Mouse (Mus musculus): Measurements from ENCODE around the gene Cntn2. TPM values are rescaled to one million over a fixed set of nuclear protein-coding genes. Genes with fewer than 3 reads are reported as not detected.

The Cntn2 gene
- polyA plus RNA-seq, 1 experiment from 2014 or later, result 38.9 TPM

DNA sequence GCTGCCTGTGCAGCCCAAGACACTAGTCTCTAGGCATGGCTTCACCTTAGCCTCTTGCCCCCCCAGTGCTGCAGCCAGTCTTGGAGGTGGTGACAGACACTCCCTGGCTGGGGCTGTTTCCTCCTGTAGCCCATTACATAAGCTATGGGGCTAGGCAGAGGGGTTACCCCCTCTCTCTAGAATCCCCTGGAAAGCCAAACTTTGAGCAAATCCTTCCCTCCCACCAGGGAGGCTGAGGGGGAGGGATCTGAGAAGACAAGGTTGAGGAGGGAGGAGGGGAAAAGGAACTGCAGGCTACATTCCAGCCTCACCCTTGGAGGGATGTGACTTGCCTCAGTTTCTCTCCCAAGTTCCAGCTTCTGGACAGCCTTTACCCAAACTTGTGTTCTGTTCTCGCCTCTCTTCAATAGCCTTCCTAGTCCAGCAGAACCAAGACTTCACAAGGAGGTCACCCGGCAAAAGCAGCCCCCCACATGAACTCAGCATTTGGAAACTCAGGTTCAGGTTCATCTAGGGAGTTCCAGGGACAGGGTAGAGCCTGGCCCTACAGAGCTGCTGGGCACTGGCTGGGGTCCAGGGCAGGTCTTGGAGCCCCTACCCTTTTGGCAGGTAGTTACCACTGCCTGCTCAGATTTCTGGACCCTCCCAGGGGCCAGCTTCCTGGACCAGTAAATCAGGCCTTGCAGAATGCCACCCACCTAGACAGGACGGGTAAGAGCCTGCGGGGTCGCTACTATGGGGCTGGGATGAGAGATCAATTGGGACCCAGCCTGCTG, 1.0 kb downstream of the Cntn2 start:
- ATAC-seq (replicated peaks), result peak; percentile 37
- no peaks in the 10 kb centered on the region for H3K27me3 ChIP-seq (replicated peaks)
- peak overlapping the region; percentile 80 for H3K4me2 ChIP-seq
- H3K27ac ChIP-seq, result peak overlapping the region; percentile 85
- no peaks in the 10 kb centered on the region for H3K9me3 ChIP-seq
- H3K4me1 ChIP-seq, result peaks cover 43% of the 10 kb centered on the region
- H3K9ac ChIP-seq, result peak overlapping the region; percentile 70
- WGBS, result 13% methylated on average over 5 of the region's 5 CpGs
- H3K36me3 ChIP-seq (replicated peaks), result no peaks in the 10 kb centered on the region
- H3K4me3 ChIP-seq, result peak overlapping the region; percentile 52

DNA sequence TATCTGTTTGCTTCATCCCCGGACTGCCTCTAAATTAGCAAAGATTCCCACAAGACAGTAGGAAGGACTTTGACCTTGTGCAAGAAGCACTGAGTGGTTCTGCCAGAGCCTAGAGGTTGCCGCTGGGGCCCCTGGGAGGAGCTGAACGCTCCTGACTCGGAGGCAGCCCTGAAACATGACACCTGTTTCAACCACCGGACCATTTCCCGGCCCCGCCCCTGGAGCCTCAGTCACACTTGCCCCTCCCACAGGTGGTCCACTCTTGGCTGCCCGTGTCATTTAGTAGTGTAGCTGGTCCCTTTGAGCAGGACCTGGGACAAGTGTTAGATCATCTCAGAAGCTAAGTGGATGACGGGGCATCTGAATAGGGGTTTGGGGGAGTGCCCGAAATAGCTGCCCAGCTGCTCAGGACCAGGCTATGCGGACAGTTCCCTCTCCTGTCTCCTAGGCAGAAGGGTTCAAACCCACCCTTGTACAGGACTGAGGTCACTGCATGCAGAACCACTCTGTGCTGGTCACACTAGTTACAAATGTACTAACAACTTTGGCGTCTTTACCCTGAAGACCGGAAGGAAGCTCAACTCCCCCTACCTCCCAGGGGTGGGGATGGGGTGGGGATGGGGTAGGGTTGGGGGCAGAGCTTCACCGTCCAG, 1.8 kb downstream of the Cntn2 start:
- ATAC-seq (replicated peaks), result peak; percentile 7; the same call in 1 of the 2 replicates
- Histone ChIP-seq H3K27ac (no peak overlapping the region), H3K9ac (peak overlapping the region; percentile 25; the same call in 1 of the 2 replicates), H3K4me3 (peak overlapping the region; percentile 52), H3K9me3 (no peaks in the 10 kb centered on the region), H3K4me1 (peaks cover 43% of the 10 kb centered on the region), H3K27me3 (replicated peaks) (no peaks in the 10 kb centered on the region), H3K4me2 (peak overlapping the region; percentile 80), H3K36me3 (replicated peaks) (no peaks in the 10 kb centered on the region)
- 5% methylated on average over 14 of the region's 14 CpGs for WGBS

DNA sequence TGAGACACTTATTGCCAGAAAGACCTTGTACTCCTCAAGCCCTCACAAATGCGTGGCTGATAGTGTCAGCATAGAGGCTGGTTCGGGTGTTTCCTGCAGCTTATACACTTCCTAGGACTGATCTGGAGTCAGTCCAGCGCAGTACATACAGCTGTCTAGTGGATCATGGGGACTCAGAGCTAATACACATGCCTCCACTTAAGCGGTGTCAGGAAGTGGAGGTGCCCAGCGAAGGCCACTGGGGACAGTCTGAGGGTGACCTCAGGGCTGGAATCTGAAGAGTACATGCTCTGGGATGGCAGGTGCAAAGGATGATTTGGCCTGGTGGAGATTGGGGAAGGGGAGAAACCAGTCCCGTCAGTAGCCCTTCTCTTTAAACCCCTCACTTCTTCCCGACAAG, 2.4 kb downstream of the Cntn2 start:
- no peaks in the 10 kb centered on the region for H3K9me3 ChIP-seq
- H3K4me1 ChIP-seq, result peaks cover 43% of the 10 kb centered on the region
- H3K27ac ChIP-seq, result no peak overlapping the region
- peak overlapping the region; percentile 52 for H3K4me3 ChIP-seq
- H3K27me3 ChIP-seq (replicated peaks), result no peaks in the 10 kb centered on the region
- no peak for ATAC-seq (replicated peaks)
- H3K4me2 ChIP-seq, result peak overlapping the region; percentile 80
- WGBS, result 56% methylated on average over 7 of the region's 7 CpGs
- H3K36me3 ChIP-seq (replicated peaks), result no peaks in the 10 kb centered on the region
- H3K9ac ChIP-seq, result 0 out of 2 replicates have a peak overlapping the region, but pooled peaks have one; percentile 16

DNA sequence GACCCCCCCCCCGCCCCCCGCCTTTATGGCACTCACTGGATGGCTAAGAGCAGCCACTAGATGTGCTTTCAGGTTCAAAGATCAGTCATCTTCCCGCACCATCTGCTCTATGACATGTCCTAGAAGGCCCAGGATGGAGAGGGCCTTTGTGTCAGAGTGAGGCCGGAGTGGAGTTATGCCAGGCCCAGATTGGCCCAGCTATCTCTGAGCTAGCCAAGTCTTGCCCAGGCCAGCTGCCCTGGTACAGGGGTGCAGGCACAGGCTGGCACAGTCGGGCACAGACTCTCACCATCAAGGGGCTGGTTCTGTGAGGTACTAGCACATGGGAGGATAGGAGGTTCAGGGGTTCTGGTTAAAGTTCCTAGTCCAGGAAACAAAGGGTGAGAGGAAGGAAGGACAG, 5.3 kb downstream of the Cntn2 start:
- Histone ChIP-seq H3K4me2 (no peak overlapping the region), H3K27me3 (replicated peaks) (no peaks in the 10 kb centered on the region), H3K36me3 (replicated peaks) (no peaks in the 10 kb centered on the region), H3K4me1 (peaks cover 53% of the 10 kb centered on the region), H3K27ac (no peak overlapping the region), H3K4me3 (no peak overlapping the region), H3K9ac (no peak overlapping the region), H3K9me3 (no peaks in the 10 kb centered on the region)
- no peak for ATAC-seq (replicated peaks)
- WGBS, result 65% methylated on average over 5 of the region's 5 CpGs

DNA sequence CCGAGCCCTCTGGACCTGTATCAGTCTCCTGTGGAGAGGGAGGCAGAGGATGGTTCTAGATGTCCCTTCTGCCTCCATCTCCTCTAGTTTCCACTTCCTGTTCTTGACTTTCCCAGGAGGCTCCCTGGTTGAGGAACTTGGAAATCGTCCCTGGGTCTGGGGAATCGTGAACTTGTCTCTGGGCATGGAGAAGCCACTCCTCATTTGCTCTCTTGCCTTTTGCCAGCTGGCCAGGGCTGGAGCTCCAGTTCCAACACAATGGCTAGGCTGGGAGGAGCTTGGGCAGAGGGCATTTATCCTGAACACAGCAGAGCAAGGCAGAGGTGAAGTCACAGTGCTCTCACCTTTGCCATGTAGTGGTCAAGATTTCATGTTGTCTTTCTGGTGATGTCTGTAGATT, 6.6 kb downstream of the Cntn2 start:
- Histone ChIP-seq H3K4me2 (no peak overlapping the region), H3K4me1 (peaks cover 40% of the 10 kb centered on the region), H3K9me3 (no peaks in the 10 kb centered on the region), H3K4me3 (no peak overlapping the region), H3K27me3 (replicated peaks) (no peaks in the 10 kb centered on the region), H3K36me3 (replicated peaks) (no peaks in the 10 kb centered on the region), H3K9ac (no peak overlapping the region), H3K27ac (no peak overlapping the region)
- no peak for ATAC-seq (replicated peaks)
- WGBS, result 79% methylated on average over 3 of the region's 3 CpGs

DNA sequence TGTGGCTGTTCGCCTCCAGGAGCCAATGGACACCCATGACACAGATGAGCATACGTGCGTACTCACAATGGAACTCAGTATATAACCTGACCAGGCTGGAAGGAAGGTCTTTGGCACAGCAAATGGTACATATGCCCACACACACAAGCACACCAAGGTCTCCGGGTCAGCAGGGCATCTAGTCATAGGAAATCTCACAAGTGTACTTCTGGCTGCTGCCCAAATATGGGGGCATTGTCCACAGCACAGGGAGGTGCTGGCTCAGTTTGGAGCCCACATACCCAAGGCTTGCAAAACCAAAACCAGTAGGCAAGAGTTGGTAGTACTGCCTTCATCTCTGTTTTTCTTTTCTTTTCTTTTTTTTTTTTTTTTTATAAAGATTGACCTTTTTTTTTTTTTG, 7.5 kb downstream of the Cntn2 start:
- peaks cover 40% of the 10 kb centered on the region for H3K4me1 ChIP-seq
- no peak for ATAC-seq (replicated peaks)
- no peak overlapping the region for H3K9ac ChIP-seq
- H3K27ac ChIP-seq, result no peak overlapping the region
- no peaks in the 10 kb centered on the region for H3K36me3 ChIP-seq (replicated peaks)
- no peaks in the 10 kb centered on the region for H3K27me3 ChIP-seq (replicated peaks)
- H3K4me3 ChIP-seq, result no peak overlapping the region
- no peaks in the 10 kb centered on the region for H3K9me3 ChIP-seq
- H3K4me2 ChIP-seq, result no peak overlapping the region
- 87% methylated on average over 4 of the region's 4 CpGs for WGBS

DNA sequence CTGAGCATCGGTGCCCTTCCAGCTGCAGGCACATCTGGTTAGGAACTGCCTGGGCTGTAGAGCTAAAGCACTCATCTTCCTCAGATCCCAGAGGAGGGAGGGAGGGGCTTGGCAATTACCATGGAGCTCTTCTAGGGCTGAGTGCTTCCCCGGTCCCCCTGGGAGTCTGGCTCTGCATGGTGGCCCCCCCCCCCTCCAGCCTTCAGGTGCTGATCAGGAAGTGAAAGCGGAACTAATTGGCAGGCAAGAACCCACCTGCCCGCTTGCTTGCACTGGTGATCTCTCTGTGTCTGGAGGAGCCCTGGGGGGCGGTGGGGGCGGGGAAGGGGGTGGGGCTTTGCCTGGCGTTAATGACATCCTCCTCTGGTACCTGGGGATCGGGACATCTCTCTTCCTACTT, 9.2 kb downstream of the Cntn2 start:
- H3K9ac ChIP-seq, result no peak overlapping the region
- H3K27ac ChIP-seq, result no peak overlapping the region
- H3K4me3 ChIP-seq, result no peak overlapping the region
- peak; percentile 38 for ATAC-seq (replicated peaks)
- H3K36me3 ChIP-seq (replicated peaks), result no peaks in the 10 kb centered on the region; the same call in 1 of the 2 replicates
- H3K4me2 ChIP-seq, result no peak overlapping the region; the same call in 1 of the 2 replicates
- H3K9me3 ChIP-seq, result no peaks in the 10 kb centered on the region
- H3K27me3 ChIP-seq (replicated peaks), result no peaks in the 10 kb centered on the region
- H3K4me1 ChIP-seq, result peaks cover 36% of the 10 kb centered on the region
- 8% methylated on average over 8 of the region's 8 CpGs for WGBS

DNA sequence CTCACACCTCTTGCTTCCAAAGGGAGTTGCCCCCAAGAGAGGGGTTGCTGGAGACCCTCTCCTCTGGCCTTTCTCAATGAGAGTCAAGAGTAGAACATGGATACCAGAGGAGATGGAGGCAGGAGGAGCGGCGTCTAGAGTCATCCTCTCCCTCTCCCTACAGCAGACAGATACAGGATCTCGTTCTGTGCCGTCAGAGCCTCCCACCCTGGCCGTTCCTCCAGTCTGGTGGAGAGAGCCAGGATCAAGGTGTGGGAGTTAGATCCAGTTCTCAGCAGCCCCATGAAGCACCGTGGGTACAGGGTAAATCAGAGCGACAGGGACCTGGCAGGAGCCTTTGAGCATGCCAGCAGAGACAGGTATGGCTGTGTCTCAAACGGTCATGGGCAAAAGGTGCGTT, 10.5 kb downstream of the Cntn2 start:
- H3K4me3 ChIP-seq, result no peak overlapping the region
- H3K4me1 ChIP-seq, result peaks cover 36% of the 10 kb centered on the region
- no peaks in the 10 kb centered on the region; the same call in 1 of the 2 replicates for H3K36me3 ChIP-seq (replicated peaks)
- H3K27ac ChIP-seq, result no peak overlapping the region; the same call in 1 of the 2 replicates
- ATAC-seq (replicated peaks), result no peak
- H3K9ac ChIP-seq, result no peak overlapping the region
- WGBS, result 71% methylated on average over 9 of the region's 9 CpGs
- no peak overlapping the region for H3K4me2 ChIP-seq
- H3K9me3 ChIP-seq, result no peaks in the 10 kb centered on the region
- H3K27me3 ChIP-seq (replicated peaks), result no peaks in the 10 kb centered on the region

DNA sequence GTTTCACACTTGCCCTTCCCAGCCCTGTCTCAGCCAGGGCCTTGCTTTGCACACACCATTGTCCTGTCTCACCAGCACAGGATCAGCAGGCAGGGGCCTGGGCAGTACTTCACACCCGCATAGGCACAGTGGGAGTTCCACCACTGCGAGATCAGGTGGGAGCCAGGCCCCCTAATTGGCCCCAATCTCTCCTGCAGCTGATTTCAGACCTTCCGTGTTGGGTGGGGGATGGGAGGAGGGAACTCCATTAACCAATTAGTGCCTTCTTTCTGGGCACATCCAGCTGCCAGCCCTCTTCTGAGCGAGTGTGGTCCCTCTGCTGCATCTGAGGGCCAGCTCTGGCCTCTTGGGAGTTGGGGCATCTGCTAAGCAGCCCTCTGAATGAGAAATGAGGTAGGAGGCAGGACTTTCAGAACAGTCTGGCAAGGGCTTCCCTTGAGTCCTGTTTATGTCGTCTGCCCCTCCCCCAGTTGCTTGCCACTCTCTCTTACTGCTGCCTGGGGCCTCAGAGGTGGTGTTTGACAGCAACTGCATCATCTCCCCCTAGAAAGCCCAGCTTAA, 12.3 kb downstream of the Cntn2 start:
- no peak overlapping the region; the same call in 1 of the 2 replicates for H3K9ac ChIP-seq
- H3K27me3 ChIP-seq (replicated peaks), result no peaks in the 10 kb centered on the region
- ATAC-seq (replicated peaks), result peak; percentile 43; the same call in 1 of the 2 replicates
- no peak overlapping the region for H3K4me3 ChIP-seq
- H3K9me3 ChIP-seq, result no peaks in the 10 kb centered on the region
- WGBS, result 2% methylated on average over 5 of the region's 5 CpGs
- H3K27ac ChIP-seq, result peak overlapping the region; percentile 60
- H3K4me1 ChIP-seq, result peaks cover 48% of the 10 kb centered on the region
- H3K4me2 ChIP-seq, result no peak overlapping the region
- H3K36me3 ChIP-seq (replicated peaks), result no peaks in the 10 kb centered on the region; the same call in 1 of the 2 replicates

DNA sequence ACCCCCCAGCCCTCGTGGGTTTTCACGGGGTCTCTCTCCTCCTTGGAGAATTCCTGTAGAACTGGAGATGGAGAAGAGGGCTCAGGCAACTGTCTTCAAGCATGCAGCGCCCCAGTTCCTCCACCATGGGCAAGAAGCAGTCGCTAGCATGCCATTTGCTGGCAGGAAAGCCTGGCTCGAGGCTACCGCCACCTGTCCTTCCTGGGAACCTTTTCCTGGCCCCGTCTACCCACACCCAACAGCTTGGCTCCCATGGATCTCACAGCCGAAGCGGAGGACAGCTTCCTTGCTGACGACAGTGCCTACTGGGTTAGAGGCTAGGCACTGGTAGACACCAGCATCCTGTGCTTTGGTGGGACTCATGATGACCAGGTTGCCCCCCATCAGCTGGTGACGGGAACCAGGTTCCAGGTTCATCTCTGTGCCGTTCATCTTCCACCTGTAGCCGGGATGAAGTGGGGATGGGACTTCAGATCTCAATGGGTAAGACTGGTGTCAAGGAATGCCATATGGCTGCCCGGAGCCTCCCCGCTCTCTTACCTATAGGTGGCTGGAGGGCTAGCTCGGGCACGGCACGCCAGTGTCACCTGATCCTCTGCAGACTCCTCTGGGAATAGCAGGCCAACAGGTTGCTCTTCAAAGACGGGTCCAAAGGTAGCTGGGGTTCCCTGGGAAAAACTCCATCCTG, 14.3 kb downstream of the Cntn2 start:
- no peak overlapping the region for H3K4me3 ChIP-seq
- peaks cover 43% of the 10 kb centered on the region for H3K4me1 ChIP-seq
- H3K4me2 ChIP-seq, result no peak overlapping the region
- no peaks in the 10 kb centered on the region; the same call in 1 of the 2 replicates for H3K36me3 ChIP-seq (replicated peaks)
- H3K27me3 ChIP-seq (replicated peaks), result no peaks in the 10 kb centered on the region
- ATAC-seq (replicated peaks), result no peak
- no peak overlapping the region for H3K27ac ChIP-seq
- H3K9me3 ChIP-seq, result no peaks in the 10 kb centered on the region
- 90% methylated on average over 19 of the region's 19 CpGs for WGBS
- no peak overlapping the region for H3K9ac ChIP-seq

DNA sequence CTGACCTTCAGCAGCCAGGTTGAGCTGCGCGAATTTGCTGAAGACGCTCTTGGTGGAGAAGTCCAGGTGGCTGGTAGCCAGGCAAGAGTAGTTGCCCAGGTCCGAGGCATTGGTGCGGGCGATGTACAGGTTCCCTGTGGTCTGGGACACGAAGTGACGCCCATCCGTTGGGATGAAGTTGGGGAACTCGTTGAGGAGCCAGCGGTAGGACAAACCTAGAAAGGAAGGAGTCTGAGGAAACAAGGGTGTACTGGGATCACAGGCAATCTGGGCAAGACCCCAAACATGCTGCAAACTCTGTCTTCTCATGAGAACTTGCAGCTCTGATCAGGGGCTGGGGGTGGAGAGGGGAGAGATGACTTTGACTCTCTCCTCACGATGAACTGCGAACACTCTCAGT, 15.0 kb downstream of the Cntn2 start:
- Histone ChIP-seq H3K27me3 (replicated peaks) (no peaks in the 10 kb centered on the region), H3K9ac (no peak overlapping the region), H3K4me2 (no peak overlapping the region), H3K36me3 (replicated peaks) (no peaks in the 10 kb centered on the region; the same call in 1 of the 2 replicates), H3K27ac (no peak overlapping the region), H3K9me3 (no peaks in the 10 kb centered on the region), H3K4me3 (no peak overlapping the region), H3K4me1 (peaks cover 36% of the 10 kb centered on the region)
- ATAC-seq (replicated peaks), result no peak
- WGBS, result 93% methylated on average over 13 of the region's 13 CpGs

DNA sequence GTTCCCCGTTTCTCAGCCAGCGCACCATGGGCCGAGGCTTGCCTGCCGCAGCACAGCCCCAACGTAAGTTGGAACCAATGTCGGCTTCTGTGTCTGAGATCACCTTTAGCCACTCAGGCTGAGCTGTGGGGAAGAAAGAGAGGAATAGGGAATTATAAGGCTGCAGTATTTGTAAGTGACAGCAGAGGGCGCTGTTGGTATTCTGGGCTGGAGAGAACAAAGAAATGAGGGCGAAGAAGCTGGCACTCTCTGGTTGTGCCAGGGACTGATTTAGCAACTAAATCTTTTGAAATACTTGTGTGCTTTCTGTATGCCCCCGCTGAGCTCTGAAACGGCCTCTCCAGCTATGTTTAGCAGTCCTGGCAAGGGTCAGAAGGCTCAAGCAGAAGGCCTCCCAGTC, 17.2 kb downstream of the Cntn2 start:
- Histone ChIP-seq H3K9me3 (no peaks in the 10 kb centered on the region), H3K9ac (peak overlapping the region; percentile 22; the same call in 1 of the 2 replicates), H3K27ac (peak overlapping the region; percentile 81), H3K4me2 (0 out of 2 replicates have a peak overlapping the region, but pooled peaks have one; percentile 9), H3K4me1 (peaks cover 29% of the 10 kb centered on the region), H3K36me3 (replicated peaks) (no peaks in the 10 kb centered on the region; the same call in 1 of the 2 replicates), H3K27me3 (replicated peaks) (no peaks in the 10 kb centered on the region), H3K4me3 (no peak overlapping the region)
- 4% methylated on average over 10 of the region's 10 CpGs for WGBS
- ATAC-seq (replicated peaks), result peak; percentile 59

Measured in midbrain, embryonic 15.5 days (tissue).